Comparison of ENCODE assay signal across 9 mouse cellular contexts in the genomic region with DNA sequence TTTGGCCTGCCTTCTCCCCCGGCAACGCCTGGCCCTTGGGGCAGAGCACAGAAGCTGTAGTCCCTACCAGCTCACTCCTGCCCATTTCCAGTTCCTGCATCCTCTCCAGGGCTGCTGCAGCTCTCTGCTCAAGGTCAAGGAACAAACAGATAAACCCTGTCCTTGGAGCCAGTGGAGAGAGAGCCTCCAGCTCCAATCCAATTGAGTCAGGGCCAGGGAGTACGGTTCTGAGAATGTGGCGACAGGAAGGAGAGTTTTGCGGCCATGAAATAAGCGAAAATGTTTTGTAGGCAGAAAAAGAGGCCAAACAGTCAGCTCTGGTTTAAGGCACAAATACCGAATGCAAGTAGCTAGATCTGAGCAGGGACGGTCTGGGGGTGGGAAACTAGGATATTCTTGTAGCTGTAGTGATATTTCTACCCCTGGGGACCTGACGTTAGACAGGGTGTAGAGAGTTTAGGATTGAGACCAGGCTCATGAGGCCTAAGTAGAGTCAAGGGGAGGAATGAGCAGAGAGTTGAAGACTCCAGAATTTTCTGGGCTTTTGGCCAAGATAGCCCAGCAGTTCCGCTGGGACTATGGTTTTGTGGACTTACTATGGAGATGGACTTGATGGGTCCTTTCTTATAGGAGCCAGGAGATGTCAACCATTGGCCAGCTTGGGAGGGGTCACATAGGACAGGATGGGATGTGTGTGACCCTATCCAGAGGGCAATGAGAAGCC.
DNase-seq lines count a peak whose midpoint lies in the region; ATAC-seq lines count a peak whose summit lies in the region.
"Had no signal": no experiment of that assay in that cellular context is flagged by ENCODE, and none has a peak within 500 bp of the region (broad histone marks: within the 10 kb centered on the region; RNA-seq: fewer than 3 reads in every experiment).

No protein-coding gene starts in this region.

- ATAC-seq in embryonic facial prominence, embryonic 13.5 days (ENCODE audit: insufficient number of reproducible peaks, insufficient read depth, low FRiP score, low TSS enrichment, low read depth): no peak
- ATAC-seq in midbrain, embryonic 15.5 days (replicated peaks): no peak
- ATAC-seq in erythroblast, adult 5-6 weeks (replicated peaks; ENCODE audit: low FRiP score, poor library complexity, severe bottlenecking): no peak
- ATAC-seq: Patski had no signal

- H3K4me2 ChIP-seq in embryonic facial prominence, embryonic 13.5 days: no peak overlapping the region
- no peak overlapping the region for H3K4me2 ChIP-seq in midbrain, embryonic 15.5 days

- peak overlapping the region; percentile 49 for H3K9ac ChIP-seq in embryonic facial prominence, embryonic 13.5 days
- H3K9ac ChIP-seq in midbrain, embryonic 15.5 days: no peak overlapping the region

- H3K36me3 ChIP-seq in embryonic facial prominence, embryonic 13.5 days: no peaks in the 10 kb centered on the region
- H3K36me3 ChIP-seq in midbrain, embryonic 15.5 days (replicated peaks): no peaks in the 10 kb centered on the region

- H3K4me1 ChIP-seq in embryonic facial prominence, embryonic 13.5 days: peaks cover 52% of the 10 kb centered on the region
- H3K4me1 ChIP-seq in midbrain, embryonic 15.5 days: peaks cover 37% of the 10 kb centered on the region

- peaks cover 3% of the 10 kb centered on the region; the same call in 1 of the 2 replicates for H3K9me3 ChIP-seq in embryonic facial prominence, embryonic 13.5 days
- no peaks in the 10 kb centered on the region for H3K9me3 ChIP-seq in midbrain, embryonic 15.5 days

- no peak overlapping the region for H3K4me3 ChIP-seq in embryonic facial prominence, embryonic 13.5 days
- no peak overlapping the region for H3K4me3 ChIP-seq in midbrain, embryonic 15.5 days

- no peaks in the 10 kb centered on the region for H3K27me3 ChIP-seq in embryonic facial prominence, embryonic 13.5 days
- H3K27me3 ChIP-seq in midbrain, embryonic 15.5 days (replicated peaks): no peaks in the 10 kb centered on the region
- H3K27me3 ChIP-seq: Patski had no signal

- peak; percentile 16 for DNase-seq in 416B (ENCODE audit: low read depth)
- peak; percentile 80 to 82 for DNase-seq in heart, postnatal 10 days
- DNase-seq in kidney, postnatal 4 days: peak; percentile 52 to 62
- no peak for DNase-seq in spleen, postnatal 36 days (ENCODE audit: low spot score in 2 of 2)
- no peak for DNase-seq in cerebellum, adult 18-20 months

- peak overlapping the region; percentile 96 for H3K27ac ChIP-seq in embryonic facial prominence, embryonic 13.5 days
- peak overlapping the region; percentile 78 for H3K27ac ChIP-seq in midbrain, embryonic 15.5 days

- intact Hi-C loops in heart, postnatal 10 days (cut with DNase I): no loop called here

- WGBS in embryonic facial prominence, embryonic 13.5 days: 63% methylated on average over 10 of the region's 10 CpGs
- WGBS in midbrain, embryonic 15.5 days: 67% methylated on average over 10 of the region's 10 CpGs

Comparison
In these comparisons a context has a peak if more than half of its experiments do, and no peak if none do; other contexts are left out.
1. DNase-seq: peak in 416B (single experiment), heart, postnatal 10 days (2 of 2) and kidney, postnatal 4 days (2 of 2); none in spleen, postnatal 36 days (0 of 2) and cerebellum, adult 18-20 months (0 of 2).